Mouse (Mus musculus) inflammation-experienced regulatory T-cells, adult 6 months (primary cell): ENCODE results near the gene Gnpnat1. TPM values are rescaled to one million over a fixed set of nuclear protein-coding genes. Genes with fewer than 3 reads are reported as not detected.

Source experiments
- ATAC-seq: one replicate; pipeline ENCODE4 v1.8.0; 2017
- polyA plus RNA-seq, 3 experiments: library from polyadenylated mRNA; unstranded; fragments of 100-300 nt; shearing (Covaris generic); gene quantifications; one replicate each; pipeline ENCODE4 v1.2.1; 2017

Gnpnat1 gene
- polyA plus RNA-seq, 3 experiments from 2014 or later: 64.5 to 76.8 (median 67.6) TPM

- peak; percentile 36 for ATAC-seq
Observed at GRCm38 (mm10) chr14:45389194-45389593, 15.5 kb downstream of the Gnpnat1 start.

- ATAC-seq: peak; percentile 58
Observed at GRCm38 (mm10) chr14:45388345-45389181, 16.1 kb downstream of the Gnpnat1 start.

- ATAC-seq: peak; percentile 35
Observed at GRCm38 (mm10) chr14:45387480-45387879, 17.2 kb downstream of the Gnpnat1 start.

GRCm38 (mm10) chr14:45385596-45385995 is 19.1 kb downstream of the Gnpnat1 start:
- ATAC-seq: no peak

GRCm38 (mm10) chr14:45382912-45383311 is 21.8 kb downstream of the Gnpnat1 start:
- no peak for ATAC-seq

- no peak for ATAC-seq
Observed at GRCm38 (mm10) chr14:45380756-45381155, 24.0 kb downstream of the Gnpnat1 start.

- no peak for ATAC-seq
Observed at GRCm38 (mm10) chr14:45378771-45379170, 25.9 kb downstream of the Gnpnat1 start.

GRCm38 (mm10) chr14:45365196-45365587 is 39.5 kb downstream of the Gnpnat1 start:
- ATAC-seq: no peak

- no peak for ATAC-seq
Observed at GRCm38 (mm10) chr14:45364211-45365195, 40.2 kb downstream of the Gnpnat1 start.

GRCm38 (mm10) chr14:45350931-45351859 is 53.5 kb downstream of the Gnpnat1 start, which contains the start of gene Styx:
Styx (plus strand) TSS chr14:45351093.
- ATAC-seq: peak; percentile 86

- peak; percentile 96 for ATAC-seq
Observed at GRCm38 (mm10) chr14:45329589-45330181, 75.0 kb downstream of the Gnpnat1 start, which contains the start of gene Psmc6. Psmc6 (plus strand) TSS chr14:45329788.

GRCm38 (mm10) chr14:45329018-45329588 is 75.6 kb downstream of the Gnpnat1 start:
- no peak for ATAC-seq

- ATAC-seq: no peak
Observed at GRCm38 (mm10) chr14:45328072-45328713, 76.5 kb downstream of the Gnpnat1 start.

Other genes with a start within 250 kb of the Gnpnat1 start
- 1 to 10 TPM in 1 of 3 experiments, under 1 TPM in 2; 0.65 to 1.3 (median 0.83) TPM for gene Gpr137c, start 185.2 kb downstream of the Gnpnat1 start, polyA plus RNA-seq
- 10 to 100 TPM in 2 of 3 experiments, 1 to 10 TPM in 1; 9.8 to 13.3 (median 11.1) TPM for gene Txndc16, start 184.6 kb downstream of the Gnpnat1 start, polyA plus RNA-seq
- gene Ero1l, start 86.1 kb downstream of the Gnpnat1 start, polyA plus RNA-seq: 10 to 100 TPM; 21.0 to 57.6 (median 28.8) TPM
- gene Psmc6, start 75.1 kb downstream of the Gnpnat1 start, polyA plus RNA-seq: 100 to 1,000 TPM; 151 to 213 (median 169) TPM
- gene Styx, start 53.8 kb downstream of the Gnpnat1 start, polyA plus RNA-seq: 10 to 100 TPM; 11.9 to 21.8 (median 19.3) TPM
- not detected for gene Fermt2, start 125.2 kb upstream of the Gnpnat1 start, polyA plus RNA-seq